ENCODE assay signal across 8 mouse cellular contexts in genomic region chr9:63146126-63146855, GRCm38 (mm10). TPM values are rescaled to one million over a fixed set of nuclear protein-coding genes. Genes with fewer than 3 reads are reported as not detected.
DNase-seq lines count a peak whose midpoint lies in the region; ATAC-seq lines count a peak whose summit lies in the region.

No protein-coding gene starts in this region.

- peaks cover 35% of the 10 kb centered on the region for H3K4me1 ChIP-seq in lung, embryonic 16.5 days (replicated peaks; ENCODE audit: control insufficient read depth, insufficient read depth, low read length)
- peaks cover 57% of the 10 kb centered on the region for H3K4me1 ChIP-seq in forebrain, embryonic 13.5 days
- peaks cover 89% of the 10 kb centered on the region for H3K4me1 ChIP-seq in limb, embryonic 10.5 days
- H3K4me1 ChIP-seq in neural tube, embryonic 14.5 days (ENCODE audit: control insufficient read depth, insufficient read depth, low read length), result peaks cover 14% of the 10 kb centered on the region; the same call in 1 of the 2 replicates

- peak overlapping the region; percentile 32 for H3K4me2 ChIP-seq in lung, embryonic 16.5 days (ENCODE audit: low read depth, low read length)
- peak overlapping the region; percentile 43 for H3K4me2 ChIP-seq in forebrain, embryonic 13.5 days
- H3K4me2 ChIP-seq in neural tube, embryonic 14.5 days (ENCODE audit: low read depth, low read length), result peak overlapping the region; percentile 67

- no peaks in the 10 kb centered on the region for H3K9me3 ChIP-seq in lung, embryonic 16.5 days (ENCODE audit: control insufficient read depth, low read length)
- no peaks in the 10 kb centered on the region for H3K9me3 ChIP-seq in forebrain, embryonic 13.5 days (replicated peaks)
- no peaks in the 10 kb centered on the region for H3K9me3 ChIP-seq in limb, embryonic 10.5 days (replicated peaks)
- H3K9me3 ChIP-seq in neural tube, embryonic 14.5 days (ENCODE audit: control insufficient read depth, low read length), result no peaks in the 10 kb centered on the region

- peaks cover 99% of the 10 kb centered on the region for H3K27me3 ChIP-seq in lung, embryonic 16.5 days (ENCODE audit: control insufficient read depth, insufficient read depth, low read depth, low read length)
- H3K27me3 ChIP-seq in forebrain, embryonic 13.5 days, result peaks cover 100% of the 10 kb centered on the region
- H3K27me3 ChIP-seq in limb, embryonic 10.5 days (ENCODE audit: low read depth, poor library complexity, severe bottlenecking), result peaks cover 100% of the 10 kb centered on the region
- H3K27me3 ChIP-seq in neural tube, embryonic 14.5 days (ENCODE audit: control insufficient read depth, insufficient read depth, low read length), result peaks cover 23% of the 10 kb centered on the region

- no peak for DNase-seq in lung, postnatal 10 days
- peak; percentile 63 for DNase-seq in limb, embryonic 10.5 days (ENCODE audit: low spot score)
- no peak for DNase-seq in left cerebral cortex, postnatal 4 days
- no peak for DNase-seq in c-Kit-positive CD71-positive TER-119-positive erythroid progenitor cells, embryonic 14.5 days (ENCODE audit: low spot score)

- no peak overlapping the region for H3K27ac ChIP-seq in lung, embryonic 16.5 days (ENCODE audit: low read length)
- H3K27ac ChIP-seq in forebrain, embryonic 13.5 days, result no peak overlapping the region
- H3K27ac ChIP-seq in limb, embryonic 10.5 days, result no peak overlapping the region
- peak overlapping the region; percentile 89 for H3K27ac ChIP-seq in neural tube, embryonic 14.5 days (ENCODE audit: low read depth, low read length)

- H3K36me3 ChIP-seq in lung, embryonic 16.5 days (ENCODE audit: control insufficient read depth, insufficient read depth, low read length), result no peaks in the 10 kb centered on the region
- no peaks in the 10 kb centered on the region for H3K36me3 ChIP-seq in forebrain, embryonic 13.5 days (ENCODE audit: poor library complexity, severe bottlenecking)
- no peaks in the 10 kb centered on the region for H3K36me3 ChIP-seq in limb, embryonic 10.5 days
- H3K36me3 ChIP-seq in neural tube, embryonic 14.5 days (ENCODE audit: control insufficient read depth, insufficient read depth, low read length), result no peaks in the 10 kb centered on the region

- peak overlapping the region; percentile 37 for H3K4me3 ChIP-seq in lung, embryonic 16.5 days (ENCODE audit: low read length)
- peak overlapping the region; percentile 21 for H3K4me3 ChIP-seq in forebrain, embryonic 13.5 days
- H3K4me3 ChIP-seq in limb, embryonic 10.5 days, result peak overlapping the region; percentile 28
- peak overlapping the region; percentile 47 for H3K4me3 ChIP-seq in neural tube, embryonic 14.5 days (ENCODE audit: low read depth, low read length)

- no peak for ATAC-seq in lung, embryonic 16.5 days (ENCODE audit: low read depth)
- ATAC-seq in forebrain, embryonic 13.5 days, result no peak
- ATAC-seq in neural tube, embryonic 14.5 days (ENCODE audit: low read depth), result no peak
- ATAC-seq in erythroid progenitor cell, adult 5-6 weeks (replicated peaks; ENCODE audit: low FRiP score, poor library complexity, severe bottlenecking), result no peak

- no peak overlapping the region for H3K9ac ChIP-seq in lung, embryonic 16.5 days (ENCODE audit: low read length)
- no peak overlapping the region for H3K9ac ChIP-seq in forebrain, embryonic 13.5 days
- H3K9ac ChIP-seq in neural tube, embryonic 14.5 days (replicated peaks; ENCODE audit: low read depth, low read length), result peak overlapping the region; percentile 76

- WGBS in lung, embryonic 16.5 days, result 1% methylated on average over 46 of the region's 46 CpGs
- WGBS in forebrain, embryonic 13.5 days, result under 1% methylated on average over 46 of the region's 46 CpGs
- 1% methylated on average over 46 of the region's 46 CpGs for WGBS in limb, embryonic 10.5 days
- WGBS in neural tube, embryonic 14.5 days, result 1% methylated on average over 46 of the region's 46 CpGs

- intact Hi-C loops in left cerebral cortex, postnatal 4 days (cut with DNase I), result loop anchor here (5.0 kb wide), 1 partner anchor 251 kb away; the partner anchor contains the start of gene 2300009A05Rik

RNA-seq across cellular contexts. Expression of gene Skor1, which starts 2.5 kb away (rescaled TPM):
- polyA plus RNA-seq in lung, embryonic 16.5 days (2015; fragmentation: Nextera tagmentation; extraction: Ambion mirVana), result 0.09 TPM in 1 of 2 replicates, not detected in the other
- polyA plus RNA-seq in forebrain, embryonic 13.5 days (2015; fragmentation: Nextera tagmentation; extraction: Ambion mirVana), result 0.28 and 0.55 TPM in 2 replicates
- polyA plus RNA-seq in limb, embryonic 10.5 days (2016; fragmentation: Nextera tagmentation; extraction: Ambion mirVana), result 0.10 and 0.14 TPM in 2 replicates
- 22.7 and 23.2 TPM in 2 replicates for polyA plus RNA-seq in neural tube, embryonic 14.5 days (2014; fragmentation: Nextera tagmentation; extraction: Ambion mirVana)
- total RNA-seq in erythroid progenitor cell, adult 5-6 weeks (2015; ENCODE audit: low replicate concordance), result not detected in 2 replicates
- total RNA-seq in erythroid progenitor cell, adult 5-6 weeks (2017; ENCODE audit: low replicate concordance), result not detected in 2 replicates
- total RNA-seq in left cerebral cortex, postnatal 4 days (2021), result under 1 TPM; 0.10 to 0.56 TPM

Comparison
In these comparisons a context has a peak if more than half of its experiments do, and no peak if none do; other contexts are left out.
1. RNA of gene Skor1, which starts 2.5 kb away (polyA plus RNA-seq): 22.7 to 23.2 TPM in neural tube, embryonic 14.5 days; 0.28 to 0.55 TPM in forebrain, embryonic 13.5 days, 0.10 to 0.14 TPM in limb, embryonic 10.5 days and 0.09 TPM in lung, embryonic 16.5 days; every median in the first group is over 10 times any median in the second.
2. Peak in every context shown above with its lines, with median percentiles within 50 percentile points of each other: H3K4me2 ChIP-seq and H3K4me3 ChIP-seq.